Mouse (Mus musculus): ENCODE measurements around the gene Itprip.

DNA sequence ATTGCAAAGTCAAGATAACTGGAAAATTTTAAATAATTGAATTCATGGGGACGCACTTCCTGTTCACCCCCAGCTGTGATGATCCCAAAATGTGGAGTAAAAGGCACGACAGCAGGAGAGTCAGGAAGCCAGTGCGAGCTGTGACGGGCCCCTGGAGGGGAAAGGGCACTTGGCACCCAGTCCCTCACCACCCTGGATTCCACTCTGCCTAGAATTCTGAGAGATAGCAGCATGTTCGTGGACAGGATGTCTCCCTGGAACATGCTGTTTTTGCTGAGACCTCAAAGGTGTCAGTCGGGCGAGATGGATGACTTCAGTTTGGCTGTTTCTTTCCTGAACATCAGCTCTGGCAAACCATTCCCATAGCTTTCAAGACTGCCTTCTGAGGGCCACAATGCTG is 6.7 kb upstream of the Itprip start:
- TF ChIP-seq CTCF (IDR thresholded peaks at IDR 0.05; ENCODE audit: low read depth), result no peak
- no peak for TF ChIP-seq EP300 (IDR thresholded peaks at IDR 0.05; ENCODE audit: low read depth)
